Mouse (Mus musculus) MEL (cell line): ENCODE measurements at regions not wholly inside any gene's neighbourhood (a gene's known extent, or its start where the extent isn't known, plus 50 kb on each side); places are given as distances from the start of the nearest gene placed in this dataset.

ENCODE experiments used
- DNase-seq: peaks from one replicate; pipeline ENCODE4 v3.0.0; 2011; ENCODE audit warnings: low read depth, low spot score
- H3K27ac ChIP-seq: 2 replicates; pipeline ENCODE4 v1.5.1; 2012; ENCODE audit warnings: low read depth, mild to moderate bottlenecking, control low read depth, low read length, moderate library complexity; ENCODE audit not compliant: control insufficient read depth
- H3K27me3 ChIP-seq, 2 experiments: fragments of 150-350 bp in 1 of 2; sonication (generic) in 1 of 2; 2 replicates each; pipeline ENCODE4 v1.6.1; 2012; ENCODE audit warnings: low read length in 2 of 2, mild to moderate bottlenecking in 2 of 2, improper control_type of control experiment in 1 of 2, moderate library complexity in 1 of 2; ENCODE audit not compliant: insufficient read depth in 2 of 2, control insufficient read depth in 1 of 2
- H3K36me3 ChIP-seq, 2 experiments: 2 replicates each; pipeline ENCODE4 v1.6.1; 2012 to 2014; ENCODE audit warnings: low read length in 2 of 2, improper control_type of control experiment in 1 of 2, inconsistent platforms in 1 of 2, mild to moderate bottlenecking in 1 of 2; ENCODE audit not compliant: insufficient read depth in 2 of 2, control insufficient read depth in 1 of 2
- H3K4me1 ChIP-seq, 2 experiments: fragments of 150-350 bp in 1 of 2; sonication (generic) in 1 of 2; 2 replicates each; pipeline ENCODE4 v1.6.1; 2012; ENCODE audit warnings: low read length in 2 of 2, improper control_type of control experiment in 1 of 2, mild to moderate bottlenecking in 1 of 2; ENCODE audit not compliant: insufficient read depth in 2 of 2, control insufficient read depth in 1 of 2
- H3K4me3 ChIP-seq, 2 experiments: fragments of 150-350 bp in 1 of 2; sonication (generic) in 1 of 2; 2 replicates each; pipeline ENCODE4 v1.5.1; 2012; ENCODE audit warnings: low read depth in 2 of 2, low read length in 2 of 2, mild to moderate bottlenecking in 2 of 2, moderate library complexity in 2 of 2, control low read depth in 1 of 2, improper control_type of control experiment in 1 of 2; ENCODE audit not compliant: control insufficient read depth in 1 of 2, insufficient read depth in 1 of 2
- H3K79me2 ChIP-seq: 2 replicates; pipeline ENCODE4 v1.6.1; 2012; ENCODE audit warnings: mild to moderate bottlenecking, low read length, moderate library complexity; ENCODE audit not compliant: control insufficient read depth, poor library complexity, insufficient read depth
- H3K9ac ChIP-seq: 2 replicates; pipeline ENCODE4 v1.6.1; 2012; ENCODE audit warnings: low read depth, mild to moderate bottlenecking, control low read depth, low read length, moderate library complexity; ENCODE audit not compliant: control insufficient read depth, poor library complexity, severe bottlenecking
- H3K9me3 ChIP-seq: fragments of 150-350 bp; sonication (generic); replicated peaks from 2 replicates; pipeline ENCODE4 v1.6.1; 2012; ENCODE audit warnings: mild to moderate bottlenecking, low read length, improper control_type of control experiment, moderate library complexity; ENCODE audit not compliant: insufficient read depth
- CHD2 ChIP-seq: IDR thresholded peaks from 2 replicates; pipeline ENCODE4 v1.6.1; 2011; ENCODE audit warnings: low read length, improper control_type of control experiment
- CTCF ChIP-seq, 3 experiments: IDR thresholded peaks in 2 of 3; conservative IDR thresholded peaks in 1 of 3; 2 replicates each; pipeline ENCODE4 v1.5.1; 2011 to 2012; ENCODE audit warnings: low read length in 3 of 3, low read depth in 2 of 3, mild to moderate bottlenecking in 2 of 3, improper control_type of control experiment in 1 of 3, inconsistent platforms in 1 of 3, mixed read lengths in 1 of 3, moderate library complexity in 1 of 3; ENCODE audit not compliant: control insufficient read depth in 1 of 3, insufficient read depth in 1 of 3, poor library complexity in 1 of 3, severe bottlenecking in 1 of 3
- EP300 ChIP-seq, 2 experiments: IDR thresholded peaks; 2 replicates each; pipeline ENCODE4 v1.6.1; 2011; ENCODE audit warnings: improper control_type of control experiment in 2 of 2, low read length in 2 of 2, low read depth in 1 of 2, mild to moderate bottlenecking in 1 of 2
- ETS1 ChIP-seq: IDR thresholded peaks from 2 replicates; pipeline ENCODE4 v1.6.1; 2012; ENCODE audit warnings: low read depth, mild to moderate bottlenecking, inconsistent platforms, low read length, improper control_type of control experiment, moderate library complexity
- GABPA ChIP-seq: IDR thresholded peaks from 2 replicates; pipeline ENCODE4 v1.6.1; 2012; ENCODE audit warnings: low read depth, mild to moderate bottlenecking, inconsistent platforms, low read length, improper control_type of control experiment, moderate library complexity
- GATA1 ChIP-seq: IDR thresholded peaks from 2 replicates; pipeline ENCODE4 v1.6.1; 2011; ENCODE audit warnings: low read depth, low read length, improper control_type of control experiment
- HCFC1 ChIP-seq: IDR thresholded peaks from 2 replicates; pipeline ENCODE4 v1.6.1; 2012; ENCODE audit warnings: low read depth, mild to moderate bottlenecking, inconsistent platforms, low read length, improper control_type of control experiment, moderate library complexity
- JUND ChIP-seq: IDR thresholded peaks from 2 replicates; pipeline ENCODE4 v1.6.1; 2011; ENCODE audit warnings: low read depth, mild to moderate bottlenecking, improper control_type of control experiment, low read length
- KAT2A ChIP-seq: conservative IDR thresholded peaks from 2 replicates; pipeline ENCODE4 v1.6.1; 2012; ENCODE audit warnings: low read depth, low read length, improper control_type of control experiment, inconsistent platforms
- MAFK ChIP-seq: IDR thresholded peaks from 2 replicates; pipeline ENCODE4 v1.6.1; 2011; ENCODE audit warnings: low read depth, mild to moderate bottlenecking, low read length, improper control_type of control experiment, borderline replicate concordance
- MAX ChIP-seq: IDR thresholded peaks from 2 replicates; pipeline ENCODE4 v1.6.1; 2011; ENCODE audit warnings: low read length, improper control_type of control experiment
- MYB ChIP-seq: IDR thresholded peaks from 2 replicates; pipeline ENCODE4 v1.6.1; 2011; ENCODE audit warnings: mild to moderate bottlenecking, low read depth, low read length, improper control_type of control experiment
- NRF1 ChIP-seq: IDR thresholded peaks from 2 replicates; pipeline ENCODE4 v1.6.1; 2014; ENCODE audit warnings: low read depth, mild to moderate bottlenecking, inconsistent platforms, low read length, improper control_type of control experiment, moderate library complexity; ENCODE audit not compliant: poor library complexity, insufficient read depth, severe bottlenecking
- POLR2AphosphoS2 ChIP-seq: IDR thresholded peaks from 2 replicates; pipeline ENCODE4 v1.6.1; 2011; ENCODE audit warnings: low read length, improper control_type of control experiment
- POLR2AphosphoS5 ChIP-seq: IDR thresholded peaks from 2 replicates; pipeline ENCODE4 v1.6.1; 2012; ENCODE audit warnings: low read depth, borderline replicate concordance, mild to moderate bottlenecking, inconsistent platforms, low read length, moderate library complexity, mixed read lengths
- SIN3A ChIP-seq: IDR thresholded peaks from 2 replicates; pipeline ENCODE4 v1.6.1; 2012; ENCODE audit warnings: low read length, improper control_type of control experiment, inconsistent platforms
- SMC3 ChIP-seq: IDR thresholded peaks from 2 replicates; pipeline ENCODE4 v1.6.1; 2011; ENCODE audit warnings: low read depth, low read length, improper control_type of control experiment
- TAL1 ChIP-seq: IDR thresholded peaks from 2 replicates; pipeline ENCODE4 v1.6.1; 2012; ENCODE audit warnings: mild to moderate bottlenecking, inconsistent platforms, low read length, moderate library complexity, mixed read lengths
- TBP ChIP-seq: IDR thresholded peaks from 2 replicates; pipeline ENCODE4 v1.8.0; 2011; ENCODE audit warnings: low read depth, low read length, improper control_type of control experiment
- USF2 ChIP-seq, 2 experiments: IDR thresholded peaks; 2 replicates each; pipeline ENCODE4 v1.6.1; 2011 to 2012; ENCODE audit warnings: improper control_type of control experiment in 2 of 2, low read length in 2 of 2, borderline replicate concordance in 1 of 2, inconsistent platforms in 1 of 2, low read depth in 1 of 2, mild to moderate bottlenecking in 1 of 2; ENCODE audit not compliant: insufficient read depth in 1 of 2
- ZC3H11A ChIP-seq: IDR thresholded peaks from 2 replicates; pipeline ENCODE4 v1.6.1; 2012; ENCODE audit warnings: low read depth, mild to moderate bottlenecking, inconsistent platforms, low read length, improper control_type of control experiment
- ZKSCAN1 ChIP-seq: IDR thresholded peaks from 2 replicates; pipeline ENCODE4 v1.6.1; 2012; ENCODE audit warnings: low read depth, mild to moderate bottlenecking, inconsistent platforms, low read length, improper control_type of control experiment, moderate library complexity
- ZNF384 ChIP-seq: IDR thresholded peaks from 2 replicates; pipeline ENCODE4 v1.6.1; 2012; ENCODE audit warnings: low read depth, mild to moderate bottlenecking, inconsistent platforms, low read length, improper control_type of control experiment

GRCm38 (mm10) chr7:129691619-129692071 is 100.0 kb downstream of the Wdr11 start:
- H3K27me3 ChIP-seq = no peaks in the 10 kb centered on the region
- no peak for DNase-seq
- no peaks in the 10 kb centered on the region for H3K9me3 ChIP-seq
- H3K79me2 ChIP-seq = no peaks in the 10 kb centered on the region
- H3K4me3 ChIP-seq = no peak overlapping the region
- no peaks in the 10 kb centered on the region for H3K4me1 ChIP-seq
- no peaks in the 10 kb centered on the region for H3K36me3 ChIP-seq
- no peak for TF ChIP-seq JUND
- no peak for TF ChIP-seq POLR2AphosphoS2
- TF ChIP-seq POLR2AphosphoS5 = no peak
- no peak for TF ChIP-seq MAFK
- TF ChIP-seq ZNF384 = no peak
- TF ChIP-seq HCFC1 = no peak
- TF ChIP-seq MAX = no peak
- TF ChIP-seq CTCF (IDR thresholded peaks at IDR 0.05 in 2 of 3, conservative IDR thresholded peaks at IDR 0.05 in 1 of 3; ENCODE audit: control insufficient read depth in 1 of 3, insufficient read depth in 1 of 3, low read depth in 2 of 3, low read length in 3 of 3, poor library complexity in 1 of 3, severe bottlenecking in 1 of 3) = no peak
- no peak for TF ChIP-seq CHD2
- TF ChIP-seq MYB = no peak
- no peak for TF ChIP-seq GATA1
- H3K9ac ChIP-seq = no peak overlapping the region
- H3K27ac ChIP-seq = no peak overlapping the region

- H3K79me2 ChIP-seq = no peaks in the 10 kb centered on the region
- H3K4me1 ChIP-seq = no peaks in the 10 kb centered on the region
- no peaks in the 10 kb centered on the region for H3K27me3 ChIP-seq
- no peaks in the 10 kb centered on the region for H3K36me3 ChIP-seq
- no peak for DNase-seq
- no peak overlapping the region for H3K9ac ChIP-seq
- no peak overlapping the region for H3K27ac ChIP-seq
- no peaks in the 10 kb centered on the region for H3K9me3 ChIP-seq
- no peak for TF ChIP-seq EP300 (IDR thresholded peaks at IDR 0.05; ENCODE audit: low read depth in 1 of 2, low read length in 2 of 2)
- TF ChIP-seq TAL1 = no peak
- no peak for TF ChIP-seq SIN3A
- TF ChIP-seq USF2 (IDR thresholded peaks at IDR 0.05; ENCODE audit: borderline replicate concordance in 1 of 2, insufficient read depth in 1 of 2, low read depth in 1 of 2, low read length in 2 of 2) = no peak
- no peak for TF ChIP-seq ZC3H11A
- no peak for TF ChIP-seq ETS1
- no peak for TF ChIP-seq TBP
- TF ChIP-seq HCFC1 = no peak
- no peak for TF ChIP-seq SMC3
- TF ChIP-seq KAT2A = no peak
- no peak for TF ChIP-seq ZKSCAN1
- no peak for TF ChIP-seq NRF1
- TF ChIP-seq GABPA = no peak
- TF ChIP-seq POLR2AphosphoS5 = no peak
- TF ChIP-seq, all 39 proteins: peak for 0
- H3K4me3 ChIP-seq = no peak overlapping the region
These were observed 102.0 kb downstream of the Wdr11 start for GRCm38 (mm10) chr7:129693635-129694034.
